In the genomic region with DNA sequence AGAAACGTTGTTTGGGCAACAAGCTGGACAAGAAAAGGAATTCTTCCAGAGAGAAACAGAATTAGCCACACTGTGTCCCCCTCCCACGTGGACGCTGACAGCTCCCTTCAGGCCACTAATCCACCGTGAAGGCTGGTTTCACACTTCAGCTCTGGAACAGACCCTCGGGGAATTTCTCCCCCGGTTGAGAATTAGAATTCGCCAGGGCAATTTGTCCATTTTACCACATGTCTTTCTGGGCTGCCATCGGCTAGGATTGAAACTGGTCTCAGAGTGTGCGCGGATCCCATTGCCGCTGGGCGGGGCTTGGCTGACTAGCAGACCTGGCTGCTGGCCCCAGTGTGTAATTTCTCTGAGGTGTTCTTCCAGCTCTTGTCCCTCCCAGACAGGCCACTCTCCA, we compare ENCODE assay signal across 15 mouse cellular contexts. TPM values are rescaled to one million over a fixed set of nuclear protein-coding genes. Genes with fewer than 3 reads are reported as not detected.
DNase-seq lines count a peak whose midpoint lies in the region; ATAC-seq lines count a peak whose summit lies in the region.
"Had no signal": no experiment of that assay in that cellular context is flagged by ENCODE, and none has a peak within 500 bp of the region (broad histone marks: within the 10 kb centered on the region; RNA-seq: fewer than 3 reads in every experiment).

No protein-coding gene starts in this region.

- peak; percentile 90 for ATAC-seq in hindbrain, embryonic 13.5 days (ENCODE audit: low FRiP score)
- ATAC-seq in heart, embryonic 11.5 days (replicated peaks; ENCODE audit: insufficient number of reproducible peaks, low FRiP score, low TSS enrichment) = no peak
- no peak for ATAC-seq in erythroblast, adult 5-6 weeks (replicated peaks; ENCODE audit: low FRiP score, poor library complexity, severe bottlenecking)

- no peaks in the 10 kb centered on the region for H3K36me3 ChIP-seq in hindbrain, embryonic 13.5 days
- no peaks in the 10 kb centered on the region for H3K36me3 ChIP-seq in heart, embryonic 11.5 days (ENCODE audit: control insufficient read depth, insufficient read depth, low read length)

- H3K4me3 ChIP-seq in hindbrain, embryonic 13.5 days = no peak overlapping the region
- no peak overlapping the region for H3K4me3 ChIP-seq in heart, embryonic 11.5 days (ENCODE audit: low read depth, low read length)

- peaks cover 70% of the 10 kb centered on the region for H3K27me3 ChIP-seq in hindbrain, embryonic 13.5 days
- H3K27me3 ChIP-seq in heart, embryonic 11.5 days (ENCODE audit: control insufficient read depth, insufficient read depth, low read length) = no peaks in the 10 kb centered on the region

- H3K9me3 ChIP-seq in hindbrain, embryonic 13.5 days = no peaks in the 10 kb centered on the region
- H3K9me3 ChIP-seq in heart, embryonic 11.5 days (replicated peaks; ENCODE audit: control insufficient read depth, low read length) = no peaks in the 10 kb centered on the region

- WGBS in hindbrain, embryonic 13.5 days = 19% methylated on average over 12 of the region's 12 CpGs
- 61% methylated on average over 12 of the region's 12 CpGs for WGBS in heart, embryonic 11.5 days (ENCODE audit: insufficient replicate concordance)

- peaks cover 2% of the 10 kb centered on the region; the same call in 1 of the 2 replicates for H3K4me1 ChIP-seq in hindbrain, embryonic 13.5 days (replicated peaks)
- 0 out of 2 replicates have a peak, but pooled peaks cover 4% of the 10 kb centered on the region for H3K4me1 ChIP-seq in heart, embryonic 11.5 days (ENCODE audit: control insufficient read depth, insufficient read depth, low read length)

- no peak overlapping the region for H3K9ac ChIP-seq in hindbrain, embryonic 13.5 days
- no peak overlapping the region for H3K9ac ChIP-seq in heart, embryonic 11.5 days (ENCODE audit: low read depth, low read length)

- H3K4me2 ChIP-seq in hindbrain, embryonic 13.5 days = no peak overlapping the region
- H3K4me2 ChIP-seq in heart, embryonic 11.5 days = no peak overlapping the region

- DNase-seq in cerebellum, postnatal 14 days = peak; percentile 49 to 55
- no peak for DNase-seq in cerebellum, adult 8-10 months
- DNase-seq in embryo, embryonic 9.5 days (ENCODE audit: extremely low spot score) = peak; percentile 56
- peak; percentile 56 for DNase-seq in neural tube, embryonic 10.5 days (ENCODE audit: extremely low spot score, low spot score)
- DNase-seq in urinary bladder, adult 18-20 months (ENCODE audit: low spot score in 2 of 2) = no peak
- DNase-seq: B cell, adult 2 months; layer of hippocampus, postnatal 36 days; thymus, postnatal 4 days had no signal

- no peak overlapping the region for H3K27ac ChIP-seq in hindbrain, embryonic 13.5 days
- H3K27ac ChIP-seq in heart, embryonic 11.5 days (ENCODE audit: low read depth, low read length) = no peak overlapping the region
- H3K27ac ChIP-seq: macrophage had no signal

RNA-seq across cellular contexts. Expression of a gene that starts 7.7 kb away (rescaled TPM):
- 6.4 and 9.3 TPM in 2 replicates for polyA plus RNA-seq in hindbrain, embryonic 13.5 days (2015; fragmentation: Nextera tagmentation; extraction: Ambion mirVana)
- not detected in 2 replicates for polyA plus RNA-seq in heart, embryonic 11.5 days (2014; fragmentation: Nextera tagmentation; extraction: Ambion mirVana)
- total RNA-seq in erythroblast, adult 5-6 weeks (2015; ENCODE audit: low replicate concordance) = not detected in 2 replicates
- total RNA-seq in erythroblast, adult 5-6 weeks (2017; ENCODE audit: low replicate concordance) = not detected in 2 replicates
- total RNA-seq: heart, postnatal 25 days; layer of hippocampus, postnatal 36 days; liver, adult 2 months had no signal
- polyA plus RNA-seq: cortical plate, adult 2 months; liver, adult 2 months; macrophage had no signal

RNA-seq across cellular contexts. Expression of a gene that starts 53.5 kb away (rescaled TPM):
- polyA plus RNA-seq in hindbrain, embryonic 13.5 days (2015; fragmentation: Nextera tagmentation; extraction: Ambion mirVana) = 25.3 and 27.5 TPM in 2 replicates
- polyA plus RNA-seq in heart, embryonic 11.5 days (2014; fragmentation: Nextera tagmentation; extraction: Ambion mirVana) = 10.7 and 12.1 TPM in 2 replicates
- 1.5 and 4.2 TPM in 2 replicates for total RNA-seq in erythroblast, adult 5-6 weeks (2015; ENCODE audit: low replicate concordance)
- total RNA-seq in erythroblast, adult 5-6 weeks (2017; ENCODE audit: low replicate concordance) = 4.6 and 8.2 TPM in 2 replicates

Comparison
In these comparisons a context has a peak if more than half of its experiments do, and no peak if none do; other contexts are left out.
1. DNase-seq: peak in cerebellum, postnatal 14 days (2 of 2), embryo, embryonic 9.5 days (single experiment) and neural tube, embryonic 10.5 days (single experiment); none in cerebellum, adult 8-10 months (single experiment) and urinary bladder, adult 18-20 months (0 of 2).